Mouse (Mus musculus) liver, embryonic 14.5 days (tissue): ENCODE results near the gene 4933411K16Rik. TPM values are rescaled to one million over a fixed set of nuclear protein-coding genes. Genes with fewer than 3 reads are reported as not detected.

ENCODE experiments used
- ATAC-seq: fragments of 200-750 bp; cut with Nextera tagmentation; 2 replicates; pipeline ENCODE4 v1.8.0; 2017; ENCODE audit warnings: moderate number of reproducible peaks, mild to moderate bottlenecking, moderate library complexity; ENCODE audit not compliant: insufficient read depth
- DNase-seq, 3 experiments: peaks; one replicate each; pipeline ENCODE4 v3.0.0-alpha.2; 2012 to 2013; ENCODE audit warnings: low read depth in 3 of 3, low spot score in 3 of 3
- H3K27ac ChIP-seq: fragments of 300-500 bp; sonication (generic); 2 replicates; pipeline ENCODE4 v1.5.1; 2014; ENCODE audit warnings: moderate library complexity, mild to moderate bottlenecking, control low read depth, inconsistent platforms
- H3K27me3 ChIP-seq: fragments of 300-500 bp; sonication (generic); 2 replicates; pipeline ENCODE4 v1.6.1; 2014; ENCODE audit warnings: mild to moderate bottlenecking, low read length, moderate library complexity; ENCODE audit not compliant: control insufficient read depth, insufficient read depth
- H3K36me3 ChIP-seq: fragments of 300-500 bp; sonication (generic); replicated peaks from 2 replicates; pipeline ENCODE4 v1.6.1; 2014; ENCODE audit warnings: low read depth; ENCODE audit not compliant: control insufficient read depth, insufficient read depth
- H3K4me1 ChIP-seq, 2 experiments: fragments of 200-500 bp in 1 of 2; fragments of 300-500 bp in 1 of 2; sonication (generic) in 1 of 2; replicated peaks; 2 replicates each; pipeline ENCODE4 v1.6.1; 2012 to 2014; ENCODE audit warnings: antibody characterized with exemption in 1 of 2, inconsistent platforms in 1 of 2, low read length in 1 of 2; ENCODE audit not compliant: control insufficient read depth in 2 of 2, insufficient read depth in 2 of 2
- H3K4me2 ChIP-seq: fragments of 300-500 bp; sonication (generic); 2 replicates; pipeline ENCODE4 v1.6.1; 2014; ENCODE audit warnings: low read depth, mild to moderate bottlenecking, control low read depth, moderate library complexity
- H3K4me3 ChIP-seq, 2 experiments: fragments of 200-500 bp in 1 of 2; fragments of 300-500 bp in 1 of 2; sonication (generic) in 1 of 2; 2 replicates each; pipeline ENCODE4 v1.5.1; 2012 to 2014; ENCODE audit warnings: low read depth in 2 of 2, low read length in 2 of 2, mild to moderate bottlenecking in 2 of 2, control low read depth in 1 of 2, inconsistent platforms in 1 of 2, moderate library complexity in 1 of 2; ENCODE audit not compliant: insufficient read depth in 1 of 2
- H3K9ac ChIP-seq: fragments of 300-500 bp; sonication (generic); replicated peaks from 2 replicates; pipeline ENCODE4 v1.6.1; 2014; ENCODE audit warnings: mild to moderate bottlenecking, control low read depth, moderate library complexity
- H3K9me3 ChIP-seq: fragments of 300-500 bp; sonication (generic); 2 replicates; pipeline ENCODE4 v1.6.1; 2016; ENCODE audit warnings: low read length, mixed read lengths; ENCODE audit not compliant: control insufficient read depth
- CTCF ChIP-seq: IDR thresholded peaks from 2 replicates; pipeline ENCODE4 v1.5.1; 2016; ENCODE audit warnings: antibody characterized with exemption, low read depth, control low read depth
- EP300 ChIP-seq: IDR thresholded peaks from 2 replicates; pipeline ENCODE4 v1.6.1; 2016; ENCODE audit warnings: antibody characterized with exemption, low read depth
- WGBS: fragments of 180-500 bp; shearing (Covaris S2); extraction: QIAGEN DNeasy Blood & Tissue Kit; methylation state at CpG from one replicate; pipeline ENCODE4 v1.1.7; 2014; ENCODE audit not compliant: insufficient replicate concordance; 5-methylcytosine and 5-hydroxymethylcytosine counted together
- polyA plus RNA-seq, 2 experiments: library from polyadenylated mRNA; depleted of rRNA in 1 of 2; stranded (reverse) in 1 of 2; unstranded in 1 of 2; fragments of >200 nt; fragmentation: Nextera tagmentation in 1 of 2; extraction: Ambion mirVana in 1 of 2; gene quantifications; 2 replicates each; pipeline versions ENCODE4 v1.2.1 to v1.2.3; 2012 to 2014

Gene 4933411K16Rik
- polyA plus RNA-seq, 2 experiments: 1.1 TPM; not detected in 1

DNA sequence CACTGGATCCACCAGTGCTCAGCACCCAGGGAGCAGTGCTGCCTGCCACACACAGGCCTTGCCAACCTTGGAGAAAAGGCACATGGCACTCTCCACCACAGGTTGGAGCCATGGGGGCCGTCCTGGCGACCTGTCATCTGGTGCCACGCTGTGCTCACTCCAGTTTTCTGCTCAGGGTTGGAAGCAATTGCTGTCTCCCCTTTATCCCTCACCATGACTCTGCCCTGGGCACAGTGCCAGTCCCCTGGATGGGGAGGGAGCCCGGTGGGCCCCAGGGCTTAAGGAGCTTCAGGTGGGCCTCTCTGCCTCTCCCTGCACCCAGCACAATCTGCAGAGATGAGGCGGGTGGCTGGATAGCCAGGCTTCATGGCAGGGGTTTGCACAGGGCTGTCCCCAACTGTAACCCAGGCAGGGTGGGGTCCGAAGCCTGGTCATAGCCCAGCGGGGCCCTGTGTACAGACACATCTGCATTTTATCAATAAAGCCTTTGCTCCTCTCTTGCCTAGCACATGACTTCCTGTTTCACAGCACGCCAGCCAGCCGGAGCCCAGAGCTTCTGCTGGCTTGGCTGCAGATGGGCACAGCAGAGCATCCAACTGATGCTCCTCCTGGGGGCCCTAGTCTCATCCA, 17.8 kb upstream of the 4933411K16Rik start:
- TF ChIP-seq EP300: no peak
- no peak for TF ChIP-seq CTCF
- 50% methylated on average over 9 of the region's 9 CpGs for WGBS

DNA sequence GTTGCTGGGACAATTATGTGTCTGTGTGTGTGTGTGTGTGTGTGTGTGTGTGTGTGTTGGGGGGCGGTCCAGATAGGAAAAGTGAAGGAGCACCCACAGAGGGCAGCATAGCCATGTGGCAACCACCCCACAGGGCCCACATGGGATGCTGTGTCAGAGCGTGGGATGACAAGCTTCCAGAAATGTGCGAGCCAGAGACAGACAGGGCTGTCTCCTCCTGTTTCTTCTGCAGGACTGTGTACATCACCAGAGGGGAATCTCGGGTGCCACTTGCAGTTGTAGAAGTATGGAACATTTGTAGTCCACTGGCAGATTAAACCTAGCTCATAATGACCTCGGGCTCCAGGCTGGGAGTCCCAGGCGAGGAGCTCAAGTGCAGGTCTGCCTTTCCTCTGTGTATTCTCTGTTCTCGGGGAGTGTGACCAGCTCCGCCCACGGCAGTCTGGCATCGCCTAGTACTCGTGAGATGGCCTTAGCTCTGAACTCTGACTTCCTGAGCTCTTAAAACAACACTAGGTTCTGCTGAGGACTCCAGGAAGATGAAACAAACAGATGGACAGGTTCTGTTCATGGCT, 17.1 kb upstream of the 4933411K16Rik start:
- Histone ChIP-seq H3K27me3 (no peaks in the 10 kb centered on the region), H3K4me1 (no peaks in the 10 kb centered on the region), H3K9ac (no peak overlapping the region), H3K36me3 (no peaks in the 10 kb centered on the region), H3K27ac (no peak overlapping the region), H3K4me2 (no peak overlapping the region), H3K4me3 (no peak overlapping the region), H3K9me3 (no peaks in the 10 kb centered on the region)
- no peak for TF ChIP-seq CTCF
- TF ChIP-seq EP300: no peak
- DNase-seq (no peak), ATAC-seq (no peak)
- WGBS: 62% methylated on average over 11 of the region's 11 CpGs

More for the DNA sequence above, 17.8 kb upstream of the 4933411K16Rik start:
- DNase-seq (no peak), ATAC-seq (no peak)
- Histone ChIP-seq H3K36me3 (no peaks in the 10 kb centered on the region), H3K9me3 (no peaks in the 10 kb centered on the region), H3K9ac (no peak overlapping the region), H3K4me2 (no peak overlapping the region), H3K27me3 (no peaks in the 10 kb centered on the region), H3K4me3 (no peak overlapping the region), H3K4me1 (no peaks in the 10 kb centered on the region), H3K27ac (no peak overlapping the region)

DNA sequence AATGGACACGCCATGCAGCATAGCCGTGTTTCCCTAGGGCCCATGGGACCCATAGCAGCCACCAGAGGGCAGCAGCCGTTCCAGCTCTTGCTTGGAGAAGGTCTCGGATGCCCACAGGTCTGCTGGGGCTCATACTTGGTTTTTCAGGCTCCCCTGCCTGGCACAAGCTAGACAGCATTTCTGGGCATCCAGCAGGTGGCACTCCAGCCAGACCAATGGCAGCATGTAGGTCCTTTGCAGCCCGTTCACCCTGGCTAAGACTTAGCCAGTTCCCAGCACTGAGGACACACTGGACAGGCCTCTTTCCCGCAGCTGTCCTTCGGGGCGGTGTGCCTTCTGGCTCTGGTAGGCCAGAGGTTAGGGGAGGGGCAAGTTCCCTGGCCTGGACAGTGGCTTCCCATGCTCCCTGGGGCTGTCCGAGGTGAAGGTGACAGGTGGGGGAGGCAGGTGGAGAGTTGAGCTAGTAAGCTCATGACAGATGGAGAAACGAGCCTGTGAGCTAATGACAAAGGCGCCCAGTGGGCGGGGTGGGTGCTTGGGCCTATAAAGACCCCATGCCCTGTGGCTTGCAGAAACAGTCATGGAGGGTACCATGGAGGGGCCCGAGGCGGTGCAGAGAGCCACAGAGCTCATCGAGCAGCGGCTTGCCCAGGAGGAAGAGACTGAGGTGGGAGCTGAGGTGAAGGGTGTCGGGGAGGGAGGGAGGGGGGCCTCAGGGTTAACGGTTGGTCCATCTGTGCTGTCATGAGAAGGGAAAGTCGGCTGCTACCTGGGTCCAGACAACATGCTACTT, 16.4 kb upstream of the 4933411K16Rik start, which contains the start of gene Ankrd2:
Gene Ankrd2, plus strand, starts transcription at position 545 of the 793 bp plus-strand sequence.
- no peak within 1 kb of the TSS for H3K4me2 ChIP-seq
- no peaks in the 10 kb centered on the region for H3K4me1 ChIP-seq
- H3K4me3 ChIP-seq: no peak within 1 kb of the TSS
- no peaks in the 10 kb centered on the region for H3K9me3 ChIP-seq
- WGBS: 61% methylated on average over 19 of the region's 19 CpGs
- ATAC-seq: no peak
- no peaks in the 10 kb centered on the region for H3K36me3 ChIP-seq
- H3K27me3 ChIP-seq: no peaks in the 10 kb centered on the region
- peak; percentile 20 to 30 (median 27) for DNase-seq
- no peak within 1 kb of the TSS for H3K27ac ChIP-seq
- H3K9ac ChIP-seq: no peak within 1 kb of the TSS
- TF ChIP-seq EP300: no peak
- peak; percentile 95 for TF ChIP-seq CTCF

DNA sequence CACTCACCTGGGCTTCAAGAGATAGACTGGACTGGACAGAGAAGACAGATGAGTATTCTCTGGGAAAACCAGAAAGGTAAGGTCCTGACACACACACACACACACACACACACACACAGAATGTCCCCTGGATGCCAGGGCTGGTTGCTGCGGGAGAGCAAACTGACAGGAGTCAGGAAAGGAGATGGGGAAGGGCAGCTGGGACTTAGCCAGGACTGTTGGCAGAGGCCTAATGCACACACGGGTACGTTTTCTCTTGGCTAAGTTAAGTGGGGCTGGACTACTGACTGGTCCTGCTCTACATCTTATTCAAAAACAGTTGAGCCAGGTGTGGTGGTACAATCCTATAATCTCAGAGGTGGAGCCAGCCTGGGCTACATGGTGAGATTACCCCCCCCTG, 15.7 kb upstream of the 4933411K16Rik start:
- no peaks in the 10 kb centered on the region for H3K27me3 ChIP-seq
- ATAC-seq (no peak), DNase-seq (no peak)
- H3K27ac ChIP-seq: no peak overlapping the region
- H3K4me1 ChIP-seq: no peaks in the 10 kb centered on the region
- no peak overlapping the region for H3K4me3 ChIP-seq
- 58% methylated on average over 3 of the region's 3 CpGs for WGBS
- TF ChIP-seq EP300 (no peak), CTCF (no peak)
- H3K4me2 ChIP-seq: no peak overlapping the region
- H3K36me3 ChIP-seq: no peaks in the 10 kb centered on the region
- no peaks in the 10 kb centered on the region for H3K9me3 ChIP-seq
- H3K9ac ChIP-seq: no peak overlapping the region

DNA sequence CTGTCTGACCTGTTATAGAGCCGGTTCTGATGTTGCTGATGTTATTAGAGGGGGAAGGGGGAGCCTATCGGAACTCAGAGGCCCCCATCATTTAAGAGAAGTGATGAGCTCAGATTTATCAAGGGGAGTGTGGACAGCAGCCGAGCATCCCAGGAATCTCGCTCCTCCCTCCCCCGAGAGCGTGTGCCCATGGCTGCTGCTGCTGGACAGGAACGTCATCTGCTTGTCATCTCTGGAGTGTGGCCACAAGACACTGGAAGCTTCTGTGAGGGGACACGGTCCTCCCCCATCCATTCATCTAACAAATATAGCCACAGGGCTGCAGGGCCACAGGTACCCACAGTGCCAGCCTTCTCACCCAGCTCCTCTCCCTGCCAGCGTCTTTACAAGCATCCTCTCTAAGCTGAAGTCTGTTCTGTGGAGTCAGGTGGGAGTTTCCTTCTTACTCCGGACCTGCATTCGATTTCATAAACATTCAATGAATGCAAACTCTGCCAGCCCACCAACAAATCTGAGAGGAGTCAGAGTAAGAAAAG, 14.8 kb upstream of the 4933411K16Rik start:
- Histone ChIP-seq H3K4me1 (no peaks in the 10 kb centered on the region), H3K9ac (no peak overlapping the region), H3K27ac (no peak overlapping the region), H3K27me3 (no peaks in the 10 kb centered on the region), H3K9me3 (no peaks in the 10 kb centered on the region), H3K36me3 (no peaks in the 10 kb centered on the region), H3K4me3 (no peak overlapping the region), H3K4me2 (no peak overlapping the region)
- 67% methylated on average over 11 of the region's 11 CpGs for WGBS
- TF ChIP-seq EP300: no peak
- TF ChIP-seq CTCF: no peak
- no peak for ATAC-seq
- no peak for DNase-seq
